Mouse (Mus musculus) C2C12 (cell line): ENCODE results near the gene Nphs2. TPM values are rescaled to one million over a fixed set of nuclear protein-coding genes. Genes with fewer than 3 reads are reported as not detected.
"Not testable (repeated sequence)": the region's sequence is repeated elsewhere in the genome, so short reads cannot be mapped to it uniquely, and the experiment has no call there.

ENCODE experiments used
- H3K27me3 ChIP-seq: one replicate; pipeline ENCODE4 v1.6.1; 2011; ENCODE audit not compliant: control insufficient read depth, insufficient read depth, insufficient read length
- H3K36me3 ChIP-seq: one replicate; pipeline ENCODE4 v1.6.1; 2011; ENCODE audit not compliant: control insufficient read depth, insufficient read depth
- H3K4me3 ChIP-seq: one replicate; pipeline ENCODE4 v1.5.1; 2011; ENCODE audit warnings: mild to moderate bottlenecking, control low read depth; ENCODE audit not compliant: poor library complexity, insufficient read depth, severe bottlenecking
- H3K79me2 ChIP-seq: one replicate; pipeline ENCODE4 v1.6.1; 2011; ENCODE audit not compliant: control insufficient read depth, insufficient read depth
- H3K79me3 ChIP-seq: one replicate; pipeline ENCODE4 v1.6.1; 2011; ENCODE audit warnings: low read depth, control low read depth
- H3ac ChIP-seq: one replicate; pipeline ENCODE3; 2011; ENCODE audit warnings: low read depth; ENCODE audit not compliant: control insufficient read depth, insufficient read length
- CEBPB ChIP-seq: IDR thresholded peaks from one replicate; pipeline ENCODE4 v1.6.1; 2011; ENCODE audit warnings: low read depth, mild to moderate bottlenecking, control low read depth, moderate library complexity
- CTCF ChIP-seq: IDR thresholded peaks from one replicate; pipeline ENCODE4 v1.5.1; 2011; ENCODE audit not compliant: control insufficient read depth, insufficient read depth, insufficient read length
- FOSL1 ChIP-seq: IDR thresholded peaks from one replicate; pipeline ENCODE4 v1.8.0; 2011; ENCODE audit warnings: mild to moderate bottlenecking, low read length; ENCODE audit not compliant: poor library complexity, insufficient read depth, severe bottlenecking
- MAX ChIP-seq: IDR thresholded peaks from one replicate; pipeline ENCODE4 v1.6.1; 2011; ENCODE audit warnings: mild to moderate bottlenecking, control low read depth
- MYOD1 ChIP-seq: IDR thresholded peaks from one replicate; pipeline ENCODE4 v1.6.1; 2011; ENCODE audit warnings: low read depth; ENCODE audit not compliant: control insufficient read depth, insufficient read length
- MYOG ChIP-seq: IDR thresholded peaks from one replicate; pipeline ENCODE4 v1.6.1; 2011; ENCODE audit not compliant: control insufficient read depth, insufficient read length; ENCODE audit errors: extremely low read depth
- USF1 ChIP-seq: IDR thresholded peaks from one replicate; pipeline ENCODE4 v1.6.1; 2011; ENCODE audit warnings: low read depth, mild to moderate bottlenecking, control low read depth, moderate library complexity
- long read RNA-seq, 2 experiments: library from polyadenylated mRNA; unstranded; transcript quantifications; one replicate each; pipeline ENCODE4 v2.0.0; 2019 to 2020
- polyA plus RNA-seq: library from polyadenylated mRNA; unstranded; fragments of >200 nt; fragmentation: generic; extraction: Trizol; gene quantifications from one replicate; pipeline ENCODE4 v1.2.1, GENCODE M21; 2012; ENCODE audit warnings: missing spikeins

The Nphs2 gene
- polyA plus RNA-seq, result 0.04 TPM
- long read RNA-seq, experiment 1, result 0 reads
- long read RNA-seq, experiment 2, result 0 reads

- Histone ChIP-seq H3K36me3 (no peaks in the 10 kb centered on the region), H3K4me3 (no peak within 1 kb of the TSS), H3K79me2 (no peaks in the 10 kb centered on the region), H3K79me3 (no peaks in the 10 kb centered on the region), H3K27me3 (no peaks in the 10 kb centered on the region), H3ac (no peak within 1 kb of the TSS)
- no peak for TF ChIP-seq MYOG
- TF ChIP-seq MAX, result no peak
- no peak for TF ChIP-seq FOSL1
These were observed at the start of gene Nphs2 for GRCm38 (mm10) chr1:156310630-156311029. Gene Nphs2 (plus strand): TSS chr1:156310727.

- no peak overlapping the region for H3K4me3 ChIP-seq
- no peaks in the 10 kb centered on the region for H3K79me2 ChIP-seq
- H3ac ChIP-seq, result no peak overlapping the region
- no peaks in the 10 kb centered on the region for H3K36me3 ChIP-seq
- no peaks in the 10 kb centered on the region for H3K79me3 ChIP-seq
- TF ChIP-seq MYOG (no peak), CTCF (peak; percentile 56)
- H3K27me3 ChIP-seq, result no peaks in the 10 kb centered on the region
These were observed 47.2 kb upstream of the Nphs2 start for GRCm38 (mm10) chr1:156263352-156263751.

DNA sequence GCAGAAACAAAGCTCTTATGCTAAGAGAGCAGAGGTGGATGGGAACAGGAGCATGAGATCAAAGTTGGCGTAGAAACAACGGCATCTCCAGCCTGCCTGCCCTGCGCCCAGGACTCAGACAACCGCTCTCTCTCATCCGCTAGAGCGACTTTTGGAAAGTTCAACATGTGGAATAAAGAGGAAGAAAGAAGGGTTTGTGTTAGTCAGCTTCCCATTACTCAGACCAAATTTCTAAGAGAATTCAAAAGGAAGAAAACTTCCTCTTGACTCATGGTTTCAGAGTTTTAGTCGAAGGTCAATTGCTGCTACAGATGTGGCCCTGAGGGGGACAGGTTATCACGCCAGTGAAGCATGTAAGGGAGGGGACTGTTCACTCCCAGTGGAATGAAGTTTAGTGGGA lies 46.6 kb upstream of the Nphs2 start:
- Histone ChIP-seq H3K36me3 (no peaks in the 10 kb centered on the region), H3K79me2 (no peaks in the 10 kb centered on the region), H3K79me3 (no peaks in the 10 kb centered on the region), H3ac (no peak overlapping the region), H3K27me3 (no peaks in the 10 kb centered on the region), H3K4me3 (no peak overlapping the region)
- TF ChIP-seq FOSL1 (no peak), CTCF (no peak), MYOG (no peak), USF1 (no peak), CEBPB (no peak), MAX (no peak), MYOD1 (no peak)

DNA sequence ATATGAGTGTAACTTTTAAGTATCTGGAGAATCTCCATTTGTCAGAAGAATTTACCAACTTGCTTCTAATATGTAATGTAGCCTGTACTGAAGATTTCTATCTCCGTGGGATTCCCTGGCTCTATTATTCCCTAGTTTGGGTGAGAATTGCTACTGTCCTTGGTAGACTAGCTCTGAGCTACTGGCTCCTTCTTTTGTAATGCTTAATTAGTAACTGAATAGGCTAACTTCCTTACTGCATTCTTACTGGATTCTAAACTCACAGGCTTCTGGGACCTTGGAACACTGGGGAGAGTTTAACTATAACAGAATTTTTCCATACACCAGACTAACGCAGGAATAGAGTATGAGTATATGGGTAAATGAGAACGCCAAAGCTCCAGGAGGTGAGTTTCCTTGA lies 42.0 kb upstream of the Nphs2 start:
- H3K79me2 ChIP-seq, H3K4me3 ChIP-seq, H3K27me3 ChIP-seq, H3K79me3 ChIP-seq, H3ac ChIP-seq, H3K36me3 ChIP-seq: not testable (repeated sequence)

DNA sequence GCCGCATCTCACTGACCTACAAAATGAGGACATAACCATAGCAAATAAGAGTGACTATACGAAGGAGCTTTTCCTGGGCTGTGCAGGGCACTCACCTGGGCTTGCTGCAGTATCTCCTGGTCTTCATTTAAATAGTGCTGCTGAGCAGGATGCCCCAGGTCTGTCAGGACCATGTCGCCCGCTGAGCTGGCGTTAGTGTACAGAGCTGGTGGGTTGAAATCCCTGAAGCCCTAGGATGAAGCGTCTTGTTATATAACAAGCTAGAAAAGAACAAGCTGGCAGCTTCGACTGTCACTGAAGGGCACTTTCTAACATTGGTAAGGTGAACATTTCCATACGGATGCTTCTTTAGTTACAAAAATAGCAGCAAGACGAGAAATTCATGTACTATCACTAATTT lies 40.1 kb upstream of the Nphs2 start:
- Histone ChIP-seq H3K4me3 (no peak overlapping the region), H3K27me3 (no peaks in the 10 kb centered on the region), H3K36me3 (no peaks in the 10 kb centered on the region), H3K79me3 (no peaks in the 10 kb centered on the region), H3ac (no peak overlapping the region), H3K79me2 (no peaks in the 10 kb centered on the region)
- no peak for TF ChIP-seq MYOD1
- TF ChIP-seq CEBPB, result no peak
- TF ChIP-seq MYOG, result no peak
- TF ChIP-seq MAX, result no peak
- TF ChIP-seq FOSL1, result no peak
- no peak for TF ChIP-seq CTCF
- TF ChIP-seq USF1, result no peak

DNA sequence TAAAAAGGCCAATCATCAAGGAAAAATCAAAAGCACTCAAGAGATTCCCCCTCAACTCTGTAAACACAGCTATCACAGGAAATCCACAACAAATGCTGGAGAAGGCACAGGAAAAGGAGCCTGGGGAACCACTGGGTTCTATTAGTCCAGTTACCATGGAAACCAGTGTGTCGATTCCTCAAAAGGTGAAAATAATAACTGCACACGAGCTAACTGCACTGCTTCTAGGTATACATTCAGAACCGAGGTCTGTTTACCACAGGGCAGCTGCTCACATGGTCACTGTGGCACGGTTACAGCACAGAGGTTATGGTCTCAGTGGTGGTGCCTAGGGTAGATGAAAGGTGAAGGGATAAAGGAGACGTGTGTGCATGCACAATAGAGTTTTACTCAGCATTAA lies 38.9 kb upstream of the Nphs2 start:
- no peaks in the 10 kb centered on the region for H3K27me3 ChIP-seq
- H3K79me2 ChIP-seq, result no peaks in the 10 kb centered on the region
- H3K4me3 ChIP-seq, result no peak overlapping the region
- H3ac ChIP-seq, result no peak overlapping the region
- no peaks in the 10 kb centered on the region for H3K79me3 ChIP-seq
- no peaks in the 10 kb centered on the region for H3K36me3 ChIP-seq
- TF ChIP-seq USF1 (no peak), FOSL1 (no peak), MYOG (no peak), CTCF (no peak), MYOD1 (no peak), MAX (no peak)

DNA sequence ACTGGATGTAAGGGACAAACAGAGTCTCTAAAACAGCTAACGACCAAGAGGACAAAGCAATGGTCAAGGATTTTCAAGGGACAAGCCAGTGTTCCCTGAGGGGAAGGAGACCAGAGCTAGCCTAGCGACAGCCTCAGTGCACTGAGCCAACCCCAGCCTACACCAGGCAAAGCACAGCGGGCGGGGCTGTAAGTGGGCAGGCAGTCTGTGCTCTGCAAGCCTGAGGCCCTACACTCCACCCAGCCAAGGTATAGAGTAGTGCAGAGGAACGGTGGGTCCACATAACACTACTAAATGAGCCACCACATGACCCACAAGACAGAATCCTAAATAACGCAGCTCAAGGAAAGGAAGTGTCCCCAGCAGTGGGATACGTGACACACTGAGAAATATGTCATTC lies 36.9 kb upstream of the Nphs2 start:
- H3K79me2 ChIP-seq, result no peaks in the 10 kb centered on the region
- TF ChIP-seq USF1 (no peak), MYOD1 (no peak), MYOG (no peak), CEBPB (no peak), MAX (no peak), FOSL1 (no peak), CTCF (no peak)
- no peaks in the 10 kb centered on the region for H3K27me3 ChIP-seq
- H3K79me3 ChIP-seq, result no peaks in the 10 kb centered on the region
- no peaks in the 10 kb centered on the region for H3K36me3 ChIP-seq
- H3ac ChIP-seq, result no peak overlapping the region
- no peak overlapping the region for H3K4me3 ChIP-seq
